Mouse (Mus musculus) midbrain, embryonic 12.5 days (tissue): ENCODE results near the gene Ccdc167. TPM values are rescaled to one million over a fixed set of nuclear protein-coding genes. Genes with fewer than 3 reads are reported as not detected.

Experiments used
- ATAC-seq: fragments of 200-750 bp; cut with Nextera tagmentation; 2 replicates; pipeline ENCODE4 v1.8.0; 2017; ENCODE audit warnings: low read depth, moderate TSS enrichment, moderate library complexity; ENCODE audit not compliant: low FRiP score
- H3K27ac ChIP-seq: fragments of 300-500 bp; sonication (generic); replicated peaks from 2 replicates; pipeline ENCODE4 v1.5.1; 2016; ENCODE audit warnings: mild to moderate bottlenecking
- H3K27me3 ChIP-seq: fragments of 300-500 bp; sonication (generic); 2 replicates; pipeline ENCODE4 v1.6.1; 2016; ENCODE audit warnings: mild to moderate bottlenecking
- H3K36me3 ChIP-seq: fragments of 300-500 bp; sonication (generic); 2 replicates; pipeline ENCODE4 v1.6.1; 2016
- H3K4me1 ChIP-seq: fragments of 300-500 bp; sonication (generic); 2 replicates; pipeline ENCODE4 v1.6.1; 2016
- H3K4me2 ChIP-seq: fragments of 300-500 bp; sonication (generic); replicated peaks from 2 replicates; pipeline ENCODE4 v1.6.1; 2016; ENCODE audit warnings: mild to moderate bottlenecking, moderate library complexity
- H3K4me3 ChIP-seq: fragments of 300-500 bp; sonication (generic); 2 replicates; pipeline ENCODE4 v1.5.1; 2016; ENCODE audit warnings: mild to moderate bottlenecking
- H3K9ac ChIP-seq: fragments of 300-500 bp; sonication (generic); replicated peaks from 2 replicates; pipeline ENCODE4 v1.6.1; 2016; ENCODE audit warnings: mild to moderate bottlenecking, moderate library complexity
- H3K9me3 ChIP-seq: fragments of 300-500 bp; sonication (generic); 2 replicates; pipeline ENCODE4 v1.6.1; 2016; ENCODE audit warnings: mild to moderate bottlenecking
- WGBS: fragments of 180-500 bp; shearing (Covaris S2); methylation state at CpG from one replicate; pipeline ENCODE4 v1.1.7; 2016; 5-methylcytosine and 5-hydroxymethylcytosine counted together
- polyA plus RNA-seq: library from polyadenylated mRNA; unstranded; fragments of >200 nt; fragmentation: Nextera tagmentation; extraction: Ambion mirVana; gene quantifications from 2 replicates; pipeline ENCODE4 v1.2.1, GENCODE M21; 2016

The Ccdc167 gene
- polyA plus RNA-seq, 1 experiment from 2014 or later, result 15.9 TPM

DNA sequence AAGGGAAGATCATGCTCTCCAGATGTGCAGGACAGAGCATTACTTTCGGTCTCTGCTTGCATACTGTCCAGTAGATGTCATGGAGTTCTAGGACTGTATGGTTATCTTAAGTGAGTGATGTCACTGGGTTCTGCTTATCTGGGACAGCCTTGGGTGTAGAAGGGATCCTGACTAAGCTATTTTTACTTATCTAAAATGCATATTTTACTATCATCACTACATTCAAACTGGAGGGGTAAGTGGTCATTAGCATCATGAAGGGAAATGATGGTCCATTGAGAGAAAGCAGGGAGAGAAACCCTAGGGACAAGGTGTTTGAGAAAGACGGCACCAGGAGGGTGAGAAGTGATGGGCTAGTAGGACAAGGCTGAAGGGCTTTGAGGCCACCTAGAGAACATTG is 58.6 kb downstream of the Ccdc167 start:
- Histone ChIP-seq H3K4me2 (no peak overlapping the region), H3K4me3 (no peak overlapping the region), H3K36me3 (0 out of 2 replicates have a peak, but pooled peaks cover 5% of the 10 kb centered on the region), H3K9me3 (no peaks in the 10 kb centered on the region), H3K27me3 (no peaks in the 10 kb centered on the region), H3K9ac (no peak overlapping the region), H3K4me1 (peaks cover 11% of the 10 kb centered on the region), H3K27ac (no peak overlapping the region)
- no peak for ATAC-seq
- WGBS, result 82% methylated on average over 2 of the region's 2 CpGs

DNA sequence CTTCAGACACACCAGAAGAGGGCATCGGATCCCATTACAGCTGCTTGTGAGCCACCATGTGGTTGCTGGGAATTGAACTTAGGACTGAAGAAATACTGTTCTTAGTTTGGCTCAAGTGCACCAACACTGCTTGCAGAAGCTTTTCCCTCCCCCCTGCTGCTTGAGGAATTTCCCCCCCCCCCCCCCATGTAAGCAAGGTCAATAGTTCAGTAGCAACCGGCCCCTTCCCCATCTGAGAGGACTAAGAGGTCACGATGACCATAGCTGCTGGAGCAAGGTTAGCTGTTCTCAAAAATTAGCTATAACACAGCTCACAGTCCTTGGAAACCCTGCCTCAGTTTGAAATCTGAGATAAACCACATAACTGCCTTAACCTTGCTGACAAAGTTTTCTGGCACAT is 74.6 kb downstream of the Ccdc167 start:
- no peak for ATAC-seq
- H3K9ac ChIP-seq, result no peak overlapping the region
- H3K27ac ChIP-seq, result no peak overlapping the region
- WGBS, result 74% methylated on average over 3 of the region's 3 CpGs
- H3K4me3 ChIP-seq, result no peak overlapping the region
- no peaks in the 10 kb centered on the region for H3K9me3 ChIP-seq
- no peaks in the 10 kb centered on the region for H3K27me3 ChIP-seq
- no peaks in the 10 kb centered on the region for H3K4me1 ChIP-seq
- H3K36me3 ChIP-seq, result peaks cover 61% of the 10 kb centered on the region
- no peak overlapping the region for H3K4me2 ChIP-seq

DNA sequence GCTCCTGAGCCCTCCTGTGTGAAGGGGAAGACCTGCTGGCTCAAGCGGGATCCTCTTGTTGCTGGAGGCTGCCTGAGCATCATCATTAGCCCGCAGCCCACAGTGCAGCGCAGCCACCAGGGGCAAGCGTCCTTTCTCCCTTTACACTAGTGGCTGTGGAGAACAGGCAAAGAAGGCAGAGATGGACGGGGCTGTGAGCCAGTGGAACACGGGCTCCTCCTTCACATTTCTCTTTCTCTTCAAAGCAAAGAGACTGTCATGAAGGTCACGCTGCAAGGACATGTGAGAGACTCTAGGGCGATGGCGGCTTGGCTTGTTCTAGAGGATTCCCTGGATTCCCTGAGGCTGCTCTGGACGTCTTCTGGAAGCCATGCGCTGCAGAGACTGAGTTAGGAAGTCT is 75.9 kb downstream of the Ccdc167 start:
- Histone ChIP-seq H3K27me3 (no peaks in the 10 kb centered on the region), H3K27ac (no peak overlapping the region), H3K9me3 (no peaks in the 10 kb centered on the region), H3K4me2 (no peak overlapping the region), H3K36me3 (peaks cover 67% of the 10 kb centered on the region), H3K9ac (no peak overlapping the region), H3K4me3 (no peak overlapping the region), H3K4me1 (no peaks in the 10 kb centered on the region)
- 97% methylated on average over 11 of the region's 11 CpGs for WGBS
- no peak for ATAC-seq

DNA sequence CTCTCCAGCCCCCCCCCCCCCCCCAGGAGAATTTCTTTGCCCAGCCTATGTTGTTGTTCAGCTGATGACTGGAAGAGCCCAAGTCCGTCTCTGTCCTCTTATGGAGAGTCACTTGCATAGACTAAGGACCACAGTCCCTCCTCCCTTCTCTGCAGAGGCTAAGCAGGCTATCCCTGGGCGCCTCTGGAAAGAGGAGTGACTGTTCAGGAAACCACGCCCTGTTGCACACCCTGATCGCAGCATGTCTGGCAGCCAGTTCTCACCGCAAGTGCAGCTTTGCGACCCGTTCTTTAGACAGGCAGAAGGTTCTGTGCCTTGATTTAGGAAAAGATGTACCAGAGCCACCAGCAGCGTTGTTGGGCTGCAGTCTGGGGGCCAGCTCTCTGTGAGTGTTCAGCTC is 78.9 kb downstream of the Ccdc167 start:
- H3K4me3 ChIP-seq, result no peak overlapping the region
- H3K36me3 ChIP-seq, result peaks cover 89% of the 10 kb centered on the region
- no peak for ATAC-seq
- WGBS, result 87% methylated on average over 8 of the region's 8 CpGs
- no peaks in the 10 kb centered on the region for H3K9me3 ChIP-seq
- H3K27ac ChIP-seq, result no peak overlapping the region
- no peaks in the 10 kb centered on the region for H3K27me3 ChIP-seq
- H3K4me1 ChIP-seq, result no peaks in the 10 kb centered on the region
- no peak overlapping the region for H3K4me2 ChIP-seq
- 0 out of 2 replicates have a peak overlapping the region, but pooled peaks have one; percentile 2 for H3K9ac ChIP-seq

DNA sequence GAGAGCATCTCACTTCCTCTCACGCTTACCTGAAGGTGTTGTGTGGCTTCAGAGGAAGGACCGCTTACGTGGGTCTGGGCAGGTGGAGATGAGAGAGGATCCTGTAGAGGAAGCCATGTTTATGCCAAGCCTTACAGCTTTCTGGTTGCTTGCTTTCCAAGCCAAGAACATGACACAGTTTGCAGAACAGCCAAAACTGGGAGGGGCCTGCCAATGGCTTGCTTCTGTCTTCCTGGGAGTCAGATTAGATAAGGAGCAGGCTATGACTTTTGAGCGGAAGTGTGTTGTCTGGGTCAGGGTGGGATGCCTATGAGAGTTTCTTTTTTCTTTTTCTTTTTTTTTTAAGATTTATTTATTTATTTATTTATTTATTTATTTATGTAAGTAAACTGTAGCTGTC is 79.5 kb downstream of the Ccdc167 start:
- WGBS, result 95% methylated on average over 4 of the region's 4 CpGs
- no peak for ATAC-seq
- peaks cover 88% of the 10 kb centered on the region for H3K36me3 ChIP-seq

More for the DNA sequence above, 79.5 kb downstream of the Ccdc167 start:
- H3K27me3 ChIP-seq, result no peaks in the 10 kb centered on the region
- no peak overlapping the region for H3K27ac ChIP-seq
- H3K4me1 ChIP-seq, result no peaks in the 10 kb centered on the region
- H3K9me3 ChIP-seq, result no peaks in the 10 kb centered on the region
- no peak overlapping the region for H3K9ac ChIP-seq
- H3K4me3 ChIP-seq, result no peak overlapping the region
- H3K4me2 ChIP-seq, result no peak overlapping the region

Other genes starting within 250 kb of the Ccdc167 start
- gene Pim1, start 226.3 kb downstream of the Ccdc167 start, polyA plus RNA-seq, result 16.8 and 16.9 TPM in 2 replicates
- gene Gm17657, start 167.4 kb downstream of the Ccdc167 start, polyA plus RNA-seq, result not detected in 2 replicates
- gene Tbc1d22b, start 167.3 kb downstream of the Ccdc167 start, polyA plus RNA-seq, result 24.1 and 28.0 TPM in 2 replicates
- 2.0 and 2.1 TPM in 2 replicates for gene Tmem217, start 164.7 kb downstream of the Ccdc167 start, polyA plus RNA-seq
- 98.2 and 101 TPM in 2 replicates for gene Rnf8, start 102.3 kb downstream of the Ccdc167 start, polyA plus RNA-seq
- gene Gm28043, start 102.2 kb downstream of the Ccdc167 start, polyA plus RNA-seq, result 5.0 TPM in 2 replicates
- 162 TPM in 2 replicates for gene Cmtr1, start 56.4 kb downstream of the Ccdc167 start, polyA plus RNA-seq